Mouse (Mus musculus) layer of hippocampus, adult 2 months (tissue): ENCODE measurements around the gene Gucd1. TPM values are rescaled to one million over a fixed set of nuclear protein-coding genes. Genes with fewer than 3 reads are reported as not detected.
"Not testable (repeated sequence)": the region's sequence is repeated elsewhere in the genome, so short reads cannot be mapped to it uniquely, and the experiment has no call there.

Experiments
- DNase-seq, 2 experiments: peaks; one replicate each; pipeline ENCODE4 v3.0.0; 2022; ENCODE audit warnings: low spot score in 2 of 2
- H3K27ac ChIP-seq: fragments of 200-600 bp; 2 replicates; pipeline ENCODE4 v1.8.1; 2022
- H3K4me3 ChIP-seq: fragments of 200-600 bp; 2 replicates; pipeline ENCODE4 v1.8.1; 2022; ENCODE audit warnings: mild to moderate bottlenecking
- CTCF ChIP-seq: fragments of 200-600 bp; conservative IDR thresholded peaks from 2 replicates; pipeline ENCODE4 v1.8.1; 2022; ENCODE audit warnings: antibody characterized with exemption, mild to moderate bottlenecking, moderate library complexity
- total RNA-seq, 2 experiments: library from RNA; stranded (reverse); gene quantifications; 2 replicates each; pipeline ENCODE4 v1.2.3; 2021

Gucd1 gene
- total RNA-seq, 2 experiments from 2014 or later = 14.5 to 16.0 TPM

DNA sequence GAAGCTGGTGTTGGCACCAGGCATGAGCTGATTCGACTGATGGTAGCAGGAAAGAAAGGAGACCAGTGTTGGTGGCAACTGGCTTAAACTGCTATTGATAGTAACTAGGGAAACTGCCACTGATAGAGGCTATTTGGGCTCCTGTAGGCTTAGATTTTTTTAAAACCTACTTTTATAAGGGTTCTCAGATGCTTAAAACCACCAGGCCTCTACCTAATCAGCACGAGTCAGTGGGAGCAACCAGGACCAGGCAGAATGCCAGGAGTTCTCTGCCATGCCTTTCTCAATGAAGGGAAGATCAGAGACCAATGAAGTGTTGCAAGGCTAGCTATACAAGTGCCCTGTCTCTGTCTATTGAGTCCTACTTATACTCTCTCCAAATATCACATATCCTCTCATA, 28.2 kb downstream of the Gucd1 start:
- H3K27ac ChIP-seq = no peak overlapping the region
- no peak for TF ChIP-seq CTCF

DNA sequence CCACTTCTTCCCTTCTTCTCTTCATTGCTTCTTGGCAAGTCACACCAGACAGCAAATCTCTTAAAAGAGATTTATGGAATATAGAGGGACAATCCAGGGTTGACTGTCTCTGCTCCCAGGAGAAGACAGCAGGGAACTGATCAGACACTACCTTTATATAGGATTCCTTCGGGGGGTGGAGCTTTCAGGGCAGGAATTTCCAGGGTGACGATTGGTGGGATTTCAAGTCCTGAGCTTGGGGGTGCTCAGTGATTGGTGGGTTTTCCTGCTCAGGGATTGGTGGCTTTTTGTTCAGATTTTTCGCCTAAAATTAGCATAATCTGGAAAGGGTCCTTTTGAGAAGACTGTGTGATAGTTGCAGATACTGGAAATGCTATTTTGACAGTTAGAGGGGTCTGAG, 30.6 kb downstream of the Gucd1 start:
- no peak for DNase-seq
- Histone ChIP-seq H3K27ac (no peak overlapping the region), H3K4me3 (no peak overlapping the region)
- TF ChIP-seq CTCF = no peak

More for the DNA sequence above, 28.2 kb downstream of the Gucd1 start:
- no peak overlapping the region for H3K4me3 ChIP-seq
- no peak for DNase-seq

DNA sequence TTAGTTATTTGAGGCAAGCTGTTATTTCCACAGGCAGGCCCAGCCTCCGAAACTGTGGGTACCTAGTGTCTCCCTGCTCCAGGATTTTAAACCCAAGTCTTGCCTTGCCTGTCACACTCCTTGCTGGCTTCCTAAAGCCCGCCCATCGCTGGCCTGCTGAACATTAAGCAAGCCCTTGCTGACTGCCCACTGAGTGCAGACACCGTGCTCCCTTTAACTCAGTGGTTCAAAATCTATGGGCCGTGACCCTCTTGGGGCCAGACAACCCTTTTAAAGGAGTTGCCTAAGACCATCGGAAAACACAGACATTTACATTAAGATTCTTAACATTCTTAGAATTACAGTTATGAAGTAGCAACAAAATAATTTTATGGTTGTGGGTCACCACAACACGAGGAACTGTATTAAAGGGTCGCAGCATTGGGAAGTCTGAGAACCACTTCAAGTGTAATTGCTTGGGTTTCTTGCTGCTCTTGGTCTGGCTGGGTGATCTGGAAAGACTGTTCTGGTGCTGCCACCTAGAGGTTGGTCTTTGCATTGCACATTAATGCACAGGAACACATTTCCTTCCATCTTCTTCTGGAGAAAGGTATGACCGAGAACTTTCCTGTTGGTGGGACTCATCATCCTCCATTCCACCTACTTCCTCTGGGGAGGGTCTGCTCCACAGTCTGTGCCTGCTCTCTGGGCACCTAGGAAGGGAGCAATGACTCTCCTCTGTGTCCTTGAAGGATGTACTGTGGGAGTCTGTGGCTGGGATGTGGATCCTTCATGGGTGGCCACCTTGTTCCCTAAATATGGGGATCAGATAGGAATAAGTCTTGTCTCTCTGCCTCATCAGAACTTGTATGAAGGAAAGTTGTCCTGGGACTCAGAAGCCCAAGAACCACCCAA, 31.4 kb downstream of the Gucd1 start:
- no peak overlapping the region for H3K27ac ChIP-seq
- H3K4me3 ChIP-seq = no peak overlapping the region
- DNase-seq = peak; percentile 70 to 86
- peak; percentile 98 for TF ChIP-seq CTCF

DNA sequence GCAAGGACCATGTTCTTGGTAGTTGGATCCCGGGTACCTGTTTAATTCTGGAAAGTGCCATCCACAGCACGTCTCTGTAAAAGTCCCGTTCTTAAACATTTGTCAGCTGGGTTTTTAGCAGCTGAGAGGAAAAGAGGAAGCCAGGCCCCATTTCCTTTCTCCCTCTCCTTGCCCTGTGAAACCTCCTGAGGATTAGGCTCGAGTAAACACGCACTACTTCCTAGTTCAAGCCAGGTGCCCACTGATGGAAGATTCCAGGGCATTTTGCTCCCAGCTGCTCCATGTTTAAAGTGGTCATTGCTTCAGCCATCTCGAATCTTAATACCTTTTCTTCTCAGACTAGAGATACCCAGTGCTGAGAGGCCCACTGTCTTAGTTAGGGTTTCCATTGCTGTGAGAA, 33.0 kb downstream of the Gucd1 start:
- Histone ChIP-seq H3K27ac (no peak overlapping the region), H3K4me3 (no peak overlapping the region)
- no peak for TF ChIP-seq CTCF
- no peak for DNase-seq

DNA sequence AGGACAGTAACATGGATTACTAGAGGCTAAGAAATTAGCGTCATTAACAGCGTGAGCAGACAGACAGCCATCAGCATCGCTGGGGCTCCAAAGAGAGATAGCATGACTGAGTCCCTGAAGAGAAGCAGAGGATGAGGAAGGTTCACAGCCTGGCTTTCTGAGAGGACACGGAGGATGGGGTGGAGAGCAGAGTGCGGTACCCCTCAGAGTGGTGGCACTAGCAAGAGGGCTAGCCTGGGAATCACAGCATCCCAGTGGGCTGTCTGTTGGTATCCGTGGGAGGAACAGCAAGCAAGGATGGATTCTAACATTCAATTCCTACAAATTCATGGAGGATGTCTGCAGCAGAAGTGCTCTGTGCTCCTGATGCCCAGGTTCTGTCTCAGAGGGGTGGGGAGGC, 33.7 kb downstream of the Gucd1 start:
- no peak overlapping the region for H3K27ac ChIP-seq

DNA sequence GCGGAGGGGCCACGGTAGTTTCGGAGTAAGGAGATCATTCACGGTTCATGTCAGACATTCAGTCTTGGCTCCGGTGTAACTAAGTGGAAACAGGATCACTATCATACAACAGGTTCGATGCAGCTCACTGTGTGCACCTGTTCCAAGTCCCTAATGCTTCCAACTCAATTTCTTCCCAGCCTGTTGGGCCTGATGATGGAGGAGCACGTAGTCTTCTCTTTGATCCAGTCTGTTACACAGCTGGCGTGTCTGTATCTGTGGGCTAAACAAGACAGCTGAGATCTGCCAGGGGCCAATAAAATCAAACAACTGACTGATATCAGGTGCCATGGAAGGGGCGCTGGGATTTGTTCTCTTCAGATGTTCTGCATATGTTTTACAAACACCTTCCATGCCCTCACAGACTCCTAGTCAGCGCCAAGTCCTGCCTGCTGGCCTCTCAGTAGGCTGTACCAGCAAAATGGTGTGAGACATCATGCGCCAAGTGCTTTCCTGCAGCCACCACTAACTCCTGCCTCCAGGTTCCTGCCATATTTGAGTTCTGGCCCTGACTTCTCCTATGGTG, 34.8 kb downstream of the Gucd1 start:
- Histone ChIP-seq H3K4me3 (no peak overlapping the region), H3K27ac (no peak overlapping the region)
- DNase-seq = no peak
- no peak for TF ChIP-seq CTCF

More for the DNA sequence above, 33.7 kb downstream of the Gucd1 start:
- no peak overlapping the region for H3K4me3 ChIP-seq
- no peak for DNase-seq
- TF ChIP-seq CTCF = no peak

DNA sequence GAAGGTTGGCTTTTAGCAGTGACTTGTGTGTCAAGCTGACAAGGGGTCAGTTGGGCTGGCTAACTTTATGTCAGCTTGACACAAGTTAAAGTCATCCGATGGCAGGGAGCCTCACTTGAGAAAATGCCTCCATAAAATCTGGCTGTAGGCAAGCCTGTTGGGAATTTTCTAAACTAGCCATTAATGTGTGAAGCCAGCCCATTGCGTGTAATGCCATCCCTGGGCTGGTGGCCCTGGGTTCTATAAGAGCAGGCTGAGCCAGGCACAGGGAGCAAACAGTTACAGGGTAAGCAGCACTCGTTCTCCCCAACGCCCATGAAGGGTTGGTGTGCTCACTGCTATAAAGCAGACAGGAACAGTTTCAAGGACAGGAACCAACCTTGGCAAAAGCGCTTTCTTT, 35.5 kb downstream of the Gucd1 start:
- H3K4me3 ChIP-seq = no peak overlapping the region
- TF ChIP-seq CTCF = no peak
- DNase-seq = no peak
- H3K27ac ChIP-seq = no peak overlapping the region

DNA sequence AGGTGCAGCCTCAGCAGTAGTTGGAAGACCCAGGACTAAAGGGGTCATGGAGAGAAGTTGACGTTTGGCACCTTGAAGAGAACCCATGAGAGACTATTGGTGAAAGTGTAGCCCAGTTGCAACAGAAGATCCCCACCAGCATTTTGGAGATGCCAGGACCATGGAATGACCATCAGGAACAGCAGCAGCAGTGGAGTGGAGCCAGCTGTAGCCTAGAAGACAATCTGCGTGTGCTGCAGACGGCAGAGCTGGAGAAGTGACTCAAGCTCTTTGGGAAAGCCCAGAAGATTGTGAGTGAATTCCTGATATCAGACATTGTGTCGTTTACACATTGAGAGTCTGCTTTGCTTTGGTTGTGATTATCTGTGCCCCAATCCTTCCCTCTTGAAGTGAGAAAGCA, 36.1 kb downstream of the Gucd1 start:
- H3K4me3 ChIP-seq = no peak overlapping the region
- no peak for TF ChIP-seq CTCF
- DNase-seq = no peak
- no peak overlapping the region for H3K27ac ChIP-seq

DNA sequence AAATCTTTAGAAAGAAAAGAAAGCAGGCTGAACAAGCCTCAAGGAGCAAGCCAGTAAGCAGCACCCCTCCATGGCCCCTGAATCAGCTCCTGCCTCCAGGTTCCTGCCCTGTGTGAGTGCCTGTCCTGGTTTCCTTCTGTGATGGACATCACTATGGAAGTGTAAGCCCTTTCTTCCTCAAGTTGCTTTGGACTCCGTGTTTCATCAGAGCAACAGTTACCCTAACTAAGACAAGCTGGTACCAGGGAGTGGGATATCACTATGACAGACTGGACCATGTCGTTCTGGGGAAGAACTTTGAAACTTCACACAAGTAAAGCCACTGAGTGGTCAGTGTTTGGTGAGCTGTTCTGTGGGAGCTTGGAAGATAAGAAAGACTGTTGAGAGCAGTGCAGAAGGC, 37.8 kb downstream of the Gucd1 start:
- no peak for DNase-seq
- Histone ChIP-seq H3K4me3 (no peak overlapping the region), H3K27ac (no peak overlapping the region)
- no peak for TF ChIP-seq CTCF

DNA sequence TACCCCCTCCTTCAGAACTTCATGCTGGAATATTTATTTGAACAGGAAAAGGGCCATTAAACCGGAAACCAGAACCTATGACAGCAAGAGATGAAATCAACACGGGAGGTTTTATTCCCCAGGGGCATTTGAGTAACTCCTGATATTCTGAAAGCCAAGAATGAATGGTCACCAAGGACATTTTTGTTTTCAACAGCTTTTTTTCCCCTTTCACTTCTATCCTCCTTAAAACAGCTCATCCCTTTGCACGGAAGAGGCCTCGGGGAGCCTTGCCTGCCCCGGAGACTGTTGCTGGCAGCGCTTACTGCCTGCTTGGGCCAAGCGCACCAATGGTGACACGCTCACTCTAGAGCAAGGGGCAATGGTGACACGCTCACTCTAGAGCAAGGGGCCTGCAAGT, 40.7 kb downstream of the Gucd1 start:
- no peak for DNase-seq
- H3K4me3 ChIP-seq = no peak overlapping the region
- no peak overlapping the region for H3K27ac ChIP-seq
- no peak for TF ChIP-seq CTCF

DNA sequence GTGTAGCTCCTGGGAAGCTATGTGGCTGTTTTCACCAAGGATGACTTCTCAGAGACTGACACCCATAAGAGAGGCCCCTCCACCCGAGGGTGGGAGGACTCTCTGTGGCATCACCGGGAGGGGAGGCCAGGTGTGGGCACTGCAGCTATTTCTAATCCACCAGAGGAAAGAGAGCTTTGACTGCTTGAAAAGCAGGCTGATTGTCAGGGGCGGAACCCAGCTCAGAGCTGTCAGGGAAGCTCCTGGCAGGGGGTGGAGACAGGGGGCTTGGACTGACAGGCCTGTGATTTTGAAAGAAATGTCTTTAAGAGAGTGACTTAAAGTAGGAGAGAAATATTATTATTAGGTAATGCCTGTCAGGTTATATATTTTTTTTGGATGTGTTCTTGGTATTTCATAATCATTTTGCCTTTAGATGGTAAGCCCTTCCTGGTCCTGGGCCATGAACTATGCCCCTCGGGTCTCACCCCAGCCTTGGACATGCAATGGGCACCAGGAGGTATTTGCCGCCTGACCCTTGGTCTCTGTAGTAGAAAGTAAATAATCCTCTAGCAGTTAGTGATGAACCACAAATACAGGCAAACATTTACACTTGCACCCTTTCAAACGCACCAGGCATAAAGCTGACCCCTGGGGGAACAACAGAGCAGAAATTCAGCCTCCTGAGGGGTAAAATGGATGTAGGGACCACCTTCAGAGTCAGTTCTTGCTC, 42.5 kb downstream of the Gucd1 start:
- not testable (repeated sequence) for H3K27ac ChIP-seq, DNase-seq, H3K4me3 ChIP-seq

DNA sequence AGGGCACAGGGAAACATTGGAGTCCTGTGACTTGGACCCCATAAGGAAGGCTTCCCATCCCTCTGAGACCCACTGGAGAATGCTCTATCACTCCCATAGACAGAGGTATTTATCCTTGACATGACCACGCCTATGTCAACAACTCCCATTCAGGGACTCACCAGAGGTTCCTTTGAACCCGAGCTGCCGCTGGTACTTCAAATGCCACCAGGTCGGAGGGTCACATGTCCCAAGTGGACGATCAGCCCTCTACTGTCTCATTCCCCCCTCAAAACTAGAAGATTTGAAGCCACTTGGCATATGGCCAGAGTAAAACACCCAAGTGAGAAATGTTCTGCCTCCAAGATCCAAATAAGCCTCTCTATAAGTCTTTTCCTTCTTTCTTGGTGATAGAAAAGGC, 43.2 kb downstream of the Gucd1 start:
- Histone ChIP-seq H3K27ac (no peak overlapping the region), H3K4me3 (no peak overlapping the region)
- no peak for TF ChIP-seq CTCF
- no peak for DNase-seq

DNA sequence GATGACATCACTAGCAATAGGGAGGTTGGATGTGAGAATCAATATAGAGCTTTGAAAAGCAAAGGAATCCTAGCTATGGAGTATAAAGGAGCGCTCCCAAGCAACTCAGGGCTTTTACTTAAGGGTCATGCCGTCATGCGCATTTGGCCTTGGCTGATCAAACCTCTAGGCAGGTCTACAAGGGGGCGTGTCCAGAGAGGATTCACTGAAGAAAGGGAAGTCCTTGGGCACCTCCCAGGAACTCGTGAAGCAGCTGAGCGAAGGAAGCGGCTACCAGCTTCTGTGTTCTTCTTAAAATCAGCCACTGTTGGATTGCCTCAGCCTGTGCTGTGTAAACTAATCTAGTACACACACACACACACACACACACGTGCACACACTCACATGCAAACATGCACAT, 44.4 kb downstream of the Gucd1 start:
- H3K27ac ChIP-seq = no peak overlapping the region
- no peak for DNase-seq
- H3K4me3 ChIP-seq = no peak overlapping the region
- no peak for TF ChIP-seq CTCF
